Mouse (Mus musculus) adrenal gland, adult 18-20 months (tissue): Measurements from ENCODE around the gene Rtn4rl1. TPM values are rescaled to one million over a fixed set of nuclear protein-coding genes. Genes with fewer than 3 reads are reported as not detected.
"Not testable (repeated sequence)": the region's sequence is repeated elsewhere in the genome, so short reads cannot be mapped to it uniquely, and the experiment has no call there.

ENCODE experiments used
- DNase-seq, 2 experiments: peaks; one replicate each; pipeline ENCODE4 v3.0.0; 2021 to 2022; ENCODE audit warnings: low spot score in 2 of 2
- total RNA-seq, 2 experiments: library from RNA; stranded (reverse); gene quantifications; 1 replicate in 1 of 2; 2 replicates in 1 of 2; pipeline ENCODE4 v1.2.3; 2021

Rtn4rl1 gene
- total RNA-seq, 2 experiments from 2014 or later = 27.7 to 33.2 TPM

- no peak for DNase-seq
These were observed 76.8 kb downstream of the Rtn4rl1 start for GRCm38 (mm10) chr11:75270276-75270984.

GRCm38 (mm10) chr11:75270985-75271434, 77.4 kb downstream of the Rtn4rl1 start:
- DNase-seq = no peak

GRCm38 (mm10) chr11:75273466-75273865, 79.9 kb downstream of the Rtn4rl1 start:
- DNase-seq = no peak

GRCm38 (mm10) chr11:75275035-75275434, 81.5 kb downstream of the Rtn4rl1 start:
- DNase-seq = no peak

GRCm38 (mm10) chr11:75278115-75278514, 84.5 kb downstream of the Rtn4rl1 start:
- no peak for DNase-seq

GRCm38 (mm10) chr11:75279013-75279341, 85.4 kb downstream of the Rtn4rl1 start:
- DNase-seq = no peak

- no peak for DNase-seq
These were observed 85.9 kb downstream of the Rtn4rl1 start for GRCm38 (mm10) chr11:75279342-75280065.

- DNase-seq = no peak
These were observed 86.5 kb downstream of the Rtn4rl1 start for GRCm38 (mm10) chr11:75280066-75280410.

GRCm38 (mm10) chr11:75280435-75281001, 86.9 kb downstream of the Rtn4rl1 start:
- no peak for DNase-seq

GRCm38 (mm10) chr11:75281380-75282256, 88.0 kb downstream of the Rtn4rl1 start:
- no peak for DNase-seq

- no peak for DNase-seq
These were observed 89.0 kb downstream of the Rtn4rl1 start for GRCm38 (mm10) chr11:75282496-75283120.

- DNase-seq = not testable (repeated sequence)
These were observed 90.2 kb downstream of the Rtn4rl1 start for GRCm38 (mm10) chr11:75283784-75284183.

GRCm38 (mm10) chr11:75285893-75286467, 92.4 kb downstream of the Rtn4rl1 start:
- no peak for DNase-seq

- no peak for DNase-seq
These were observed 93.3 kb downstream of the Rtn4rl1 start for GRCm38 (mm10) chr11:75286868-75287267.

GRCm38 (mm10) chr11:75287940-75288339, 94.4 kb downstream of the Rtn4rl1 start:
- DNase-seq = no peak

- DNase-seq = no peak
These were observed 94.9 kb downstream of the Rtn4rl1 start for GRCm38 (mm10) chr11:75288517-75288916.

- DNase-seq = no peak
These were observed 95.5 kb downstream of the Rtn4rl1 start for GRCm38 (mm10) chr11:75289120-75289519.

GRCm38 (mm10) chr11:75290566-75291271, 97.1 kb downstream of the Rtn4rl1 start:
- DNase-seq = peak; percentile 90 to 93

- no peak for DNase-seq
These were observed 98.0 kb downstream of the Rtn4rl1 start for GRCm38 (mm10) chr11:75291389-75292215.
